Mouse (Mus musculus): ENCODE results near the gene Lmbr1l. TPM values are rescaled to one million over a fixed set of nuclear protein-coding genes. Genes with fewer than 3 reads are reported as not detected.
A peak's percentile ranks its signal among the peaks of the same experiment; 100 is the strongest.

Lmbr1l gene
- polyA plus RNA-seq, 1 experiment from 2014 or later = 4.9 TPM

- H3K4me3 ChIP-seq (ENCODE audit: low read depth, low read length) = no peak overlapping the region
- TF ChIP-seq CTCF (IDR thresholded peaks at IDR 0.05; ENCODE audit: low read depth) (no peak), EP300 (IDR thresholded peaks at IDR 0.05; ENCODE audit: low read depth) (no peak)
- DNase-seq (no peak), ATAC-seq (no peak)
- H3K4me1 ChIP-seq (ENCODE audit: insufficient read depth) = peaks cover under 1% of the 10 kb centered on the region
- H3K4me2 ChIP-seq (ENCODE audit: low read depth, low read length) = no peak overlapping the region
- H3K27me3 ChIP-seq (ENCODE audit: insufficient read depth, low read length) = no peaks in the 10 kb centered on the region
- no peak overlapping the region for H3K9ac ChIP-seq (replicated peaks)
- H3K9me3 ChIP-seq (ENCODE audit: low read length) = no peaks in the 10 kb centered on the region
- H3K27ac ChIP-seq (ENCODE audit: low read depth) = no peak overlapping the region
- 83% methylated on average over 21 of the region's 21 CpGs for WGBS (ENCODE audit: insufficient replicate concordance)
- H3K36me3 ChIP-seq (replicated peaks; ENCODE audit: insufficient read depth, low read length) = peaks cover 97% of the 10 kb centered on the region
These were observed 56.2 kb downstream of the Lmbr1l start for GRCm38 (mm10) chr15:98861701-98862410.

GRCm38 (mm10) chr15:98860921-98861320, 57.1 kb downstream of the Lmbr1l start:
- H3K4me1 ChIP-seq (ENCODE audit: insufficient read depth) = no peaks in the 10 kb centered on the region
- WGBS (ENCODE audit: insufficient replicate concordance) = 95% methylated on average over 18 of the region's 18 CpGs
- no peak overlapping the region for H3K27ac ChIP-seq (ENCODE audit: low read depth)
- H3K4me3 ChIP-seq (ENCODE audit: low read depth, low read length) = no peak overlapping the region
- TF ChIP-seq EP300 (IDR thresholded peaks at IDR 0.05; ENCODE audit: low read depth) (no peak), CTCF (IDR thresholded peaks at IDR 0.05; ENCODE audit: low read depth) (no peak)
- no peaks in the 10 kb centered on the region for H3K27me3 ChIP-seq (ENCODE audit: insufficient read depth, low read length)
- no peak for DNase-seq
- no peak overlapping the region for H3K4me2 ChIP-seq (ENCODE audit: low read depth, low read length)
- H3K36me3 ChIP-seq (replicated peaks; ENCODE audit: insufficient read depth, low read length) = peaks cover 97% of the 10 kb centered on the region
- ATAC-seq = no peak
- H3K9me3 ChIP-seq (ENCODE audit: low read length) = no peaks in the 10 kb centered on the region
- H3K9ac ChIP-seq (replicated peaks) = no peak overlapping the region

- Histone ChIP-seq H3K4me2 (ENCODE audit: low read depth, low read length) (no peak overlapping the region; the same call in 1 of the 2 replicates), H3K27ac (ENCODE audit: low read depth) (peak overlapping the region; percentile 57), H3K36me3 (replicated peaks; ENCODE audit: insufficient read depth, low read length) (peaks cover 97% of the 10 kb centered on the region), H3K9me3 (ENCODE audit: low read length) (no peaks in the 10 kb centered on the region), H3K9ac (replicated peaks) (no peak overlapping the region), H3K27me3 (ENCODE audit: insufficient read depth, low read length) (no peaks in the 10 kb centered on the region), H3K4me1 (ENCODE audit: insufficient read depth) (no peaks in the 10 kb centered on the region), H3K4me3 (ENCODE audit: low read depth, low read length) (no peak overlapping the region)
- WGBS (ENCODE audit: insufficient replicate concordance) = 72% methylated on average over 9 of the region's 9 CpGs
- TF ChIP-seq EP300 (IDR thresholded peaks at IDR 0.05; ENCODE audit: low read depth) (no peak), CTCF (IDR thresholded peaks at IDR 0.05; ENCODE audit: low read depth) (no peak)
- ATAC-seq (peak; percentile 82), DNase-seq (peak; percentile 43)
These were observed 58.5 kb downstream of the Lmbr1l start for GRCm38 (mm10) chr15:98859319-98860043.

GRCm38 (mm10) chr15:98854214-98854613, 63.8 kb downstream of the Lmbr1l start:
- DNase-seq (no peak), ATAC-seq (no peak)
- Histone ChIP-seq H3K4me3 (ENCODE audit: low read depth, low read length) (no peak overlapping the region), H3K9me3 (ENCODE audit: low read length) (no peaks in the 10 kb centered on the region), H3K4me2 (ENCODE audit: low read depth, low read length) (no peak overlapping the region), H3K27me3 (ENCODE audit: insufficient read depth, low read length) (no peaks in the 10 kb centered on the region), H3K36me3 (replicated peaks; ENCODE audit: insufficient read depth, low read length) (peaks cover 98% of the 10 kb centered on the region), H3K4me1 (ENCODE audit: insufficient read depth) (no peaks in the 10 kb centered on the region), H3K9ac (replicated peaks) (no peak overlapping the region), H3K27ac (ENCODE audit: low read depth) (no peak overlapping the region)
- TF ChIP-seq EP300 (IDR thresholded peaks at IDR 0.05; ENCODE audit: low read depth) = no peak
- TF ChIP-seq CTCF (IDR thresholded peaks at IDR 0.05; ENCODE audit: low read depth) = no peak
- 86% methylated on average over 16 of the region's 16 CpGs for WGBS (ENCODE audit: insufficient replicate concordance)

Other genes starting within 250 kb of the Lmbr1l start
- 0.94 and 1.2 TPM in 2 replicates for gene Rnd1, start 240.8 kb downstream of the Lmbr1l start, polyA plus RNA-seq (2015; fragmentation: Nextera tagmentation; extraction: Ambion mirVana)
- not detected in 2 replicates for gene Ccdc65, start 210.0 kb downstream of the Lmbr1l start, polyA plus RNA-seq (2015; fragmentation: Nextera tagmentation; extraction: Ambion mirVana)
- 58.5 and 62.4 TPM in 2 replicates for gene Fkbp11, start 190.0 kb downstream of the Lmbr1l start, polyA plus RNA-seq (2015; fragmentation: Nextera tagmentation; extraction: Ambion mirVana)
- 9.6 and 10.4 TPM in 2 replicates for gene Arf3, start 155.0 kb downstream of the Lmbr1l start, polyA plus RNA-seq (2015; fragmentation: Nextera tagmentation; extraction: Ambion mirVana)
- 0.04 and 0.08 TPM in 2 replicates for gene Wnt10b, start 140.1 kb downstream of the Lmbr1l start, polyA plus RNA-seq (2015; fragmentation: Nextera tagmentation; extraction: Ambion mirVana)
- not detected in 2 replicates for gene Wnt1, start 128.4 kb downstream of the Lmbr1l start, polyA plus RNA-seq (2015; fragmentation: Nextera tagmentation; extraction: Ambion mirVana)
- gene Ddn, start 108.7 kb downstream of the Lmbr1l start, polyA plus RNA-seq (2015; fragmentation: Nextera tagmentation; extraction: Ambion mirVana) = not detected in 2 replicates
- gene Prkag1, start 86.7 kb downstream of the Lmbr1l start, polyA plus RNA-seq (2015; fragmentation: Nextera tagmentation; extraction: Ambion mirVana) = 42.0 and 47.4 TPM in 2 replicates
- 3.0 and 3.6 TPM in 2 replicates for gene Kmt2d, start 47.0 kb downstream of the Lmbr1l start, polyA plus RNA-seq (2015; fragmentation: Nextera tagmentation; extraction: Ambion mirVana)
- 1.4 and 1.8 TPM in 2 replicates for gene Rhebl1, start 23.7 kb downstream of the Lmbr1l start, polyA plus RNA-seq (2015; fragmentation: Nextera tagmentation; extraction: Ambion mirVana)
- 0.07 TPM in 1 of 2 replicates, not detected in the other for gene Dhh, start 19.7 kb downstream of the Lmbr1l start, polyA plus RNA-seq (2015; fragmentation: Nextera tagmentation; extraction: Ambion mirVana)
- gene Tuba1b, start 16.3 kb upstream of the Lmbr1l start, polyA plus RNA-seq (2015; fragmentation: Nextera tagmentation; extraction: Ambion mirVana) = 389 and 423 TPM in 2 replicates
- gene Gm49450, start 35.3 kb upstream of the Lmbr1l start, polyA plus RNA-seq (2015; fragmentation: Nextera tagmentation; extraction: Ambion mirVana) = not detected in 2 replicates
- 28.1 and 28.7 TPM in 2 replicates for gene Tuba1a, start 35.5 kb upstream of the Lmbr1l start, polyA plus RNA-seq (2015; fragmentation: Nextera tagmentation; extraction: Ambion mirVana)
- 149 and 152 TPM in 2 replicates for gene Tuba1c, start 111.7 kb upstream of the Lmbr1l start, polyA plus RNA-seq (2015; fragmentation: Nextera tagmentation; extraction: Ambion mirVana)
- 0.53 and 0.85 TPM in 2 replicates for gene Prph, start 136.9 kb upstream of the Lmbr1l start, polyA plus RNA-seq (2015; fragmentation: Nextera tagmentation; extraction: Ambion mirVana)
- 5.6 and 6.7 TPM in 2 replicates for gene Troap, start 156.3 kb upstream of the Lmbr1l start, polyA plus RNA-seq (2015; fragmentation: Nextera tagmentation; extraction: Ambion mirVana)
- 0.12 TPM in 1 of 2 replicates, not detected in the other for gene C1ql4, start 169.6 kb upstream of the Lmbr1l start, polyA plus RNA-seq (2015; fragmentation: Nextera tagmentation; extraction: Ambion mirVana)
- 28.2 and 29.6 TPM in 2 replicates for gene Dnajc22, start 174.9 kb upstream of the Lmbr1l start, polyA plus RNA-seq (2015; fragmentation: Nextera tagmentation; extraction: Ambion mirVana)
- gene Spats2, start 207.7 kb upstream of the Lmbr1l start, polyA plus RNA-seq (2015; fragmentation: Nextera tagmentation; extraction: Ambion mirVana) = 4.0 and 4.7 TPM in 2 replicates